Mouse (Mus musculus) lung, embryonic 15.5 days (tissue): ENCODE measurements around the gene Zswim8. TPM values are rescaled to one million over a fixed set of nuclear protein-coding genes. Genes with fewer than 3 reads are reported as not detected.

Experiments
- ATAC-seq: fragments of 200-750 bp; cut with Nextera tagmentation; 2 replicates; pipeline ENCODE4 v1.8.0; 2017; ENCODE audit warnings: moderate number of reproducible peaks, borderline replicate concordance; ENCODE audit not compliant: low FRiP score, low TSS enrichment; ENCODE audit errors: extremely low read depth
- H3K27ac ChIP-seq: fragments of 300-500 bp; sonication (generic); 2 replicates; pipeline ENCODE4 v1.5.1; 2015; ENCODE audit warnings: moderate library complexity, mild to moderate bottlenecking, inconsistent platforms
- H3K27me3 ChIP-seq: fragments of 300-500 bp; sonication (generic); 2 replicates; pipeline ENCODE4 v1.6.1; 2015; ENCODE audit warnings: inconsistent platforms
- H3K36me3 ChIP-seq: fragments of 300-500 bp; sonication (generic); 2 replicates; pipeline ENCODE4 v1.6.1; 2015; ENCODE audit warnings: inconsistent platforms
- H3K4me1 ChIP-seq: fragments of 300-500 bp; sonication (generic); 2 replicates; pipeline ENCODE4 v1.6.1; 2015; ENCODE audit warnings: inconsistent platforms
- H3K4me2 ChIP-seq: fragments of 300-500 bp; sonication (generic); 2 replicates; pipeline ENCODE4 v1.6.1; 2015; ENCODE audit warnings: inconsistent platforms, mild to moderate bottlenecking, moderate library complexity
- H3K4me3 ChIP-seq: fragments of 300-500 bp; sonication (generic); 2 replicates; pipeline ENCODE4 v1.5.1; 2015; ENCODE audit warnings: mild to moderate bottlenecking, inconsistent platforms
- H3K9ac ChIP-seq: fragments of 300-500 bp; sonication (generic); 2 replicates; pipeline ENCODE4 v1.6.1; 2015; ENCODE audit warnings: inconsistent platforms
- H3K9me3 ChIP-seq: fragments of 300-500 bp; sonication (generic); 2 replicates; pipeline ENCODE4 v1.6.1; 2016; ENCODE audit warnings: inconsistent platforms
- WGBS: fragments of 180-500 bp; shearing (Covaris S2); methylation state at CpG from one replicate; pipeline ENCODE4 v1.1.7; 2015; 5-methylcytosine and 5-hydroxymethylcytosine counted together
- polyA plus RNA-seq: library from polyadenylated mRNA; unstranded; fragments of >200 nt; fragmentation: Nextera tagmentation; extraction: Ambion mirVana; gene quantifications from 2 replicates; pipeline ENCODE4 v1.2.1, GENCODE M21; 2015

The Zswim8 gene
- polyA plus RNA-seq, 1 experiment from 2014 or later: 30.7 TPM

GRCm38 (mm10) chr14:20735892-20736390 lies 28.6 kb downstream of the Zswim8 start:
- Histone ChIP-seq H3K27me3 (no peaks in the 10 kb centered on the region), H3K4me2 (no peak overlapping the region), H3K9ac (no peak overlapping the region), H3K36me3 (peaks cover 23% of the 10 kb centered on the region), H3K9me3 (no peaks in the 10 kb centered on the region), H3K4me3 (no peak overlapping the region), H3K4me1 (peaks cover 23% of the 10 kb centered on the region), H3K27ac (no peak overlapping the region)
- 84% methylated on average over 13 of the region's 13 CpGs for WGBS
- ATAC-seq: no peak

DNA sequence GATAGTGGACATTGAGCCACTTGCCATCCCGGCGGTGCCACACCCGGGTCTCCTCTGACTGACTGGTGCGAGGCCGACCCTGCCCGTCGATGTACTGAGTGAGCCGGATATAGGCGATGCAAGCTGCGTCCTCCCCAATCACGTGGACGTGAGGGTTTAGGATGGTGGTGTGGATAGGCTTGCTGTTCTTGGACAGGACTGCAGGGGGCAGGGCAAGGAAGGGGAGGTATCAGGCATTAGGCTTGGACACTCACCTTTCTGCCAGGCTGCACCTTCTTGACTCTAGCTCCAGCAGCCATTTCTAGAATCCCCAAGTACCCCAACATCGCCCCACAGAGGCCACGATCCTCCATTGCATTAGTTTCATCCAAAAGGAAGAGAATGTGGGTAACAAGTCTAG lies 30.0 kb downstream of the Zswim8 start:
- H3K27me3 ChIP-seq: no peaks in the 10 kb centered on the region
- peaks cover 30% of the 10 kb centered on the region for H3K36me3 ChIP-seq
- no peak for ATAC-seq
- no peak overlapping the region for H3K4me2 ChIP-seq
- H3K27ac ChIP-seq: no peak overlapping the region
- no peaks in the 10 kb centered on the region for H3K9me3 ChIP-seq
- no peak overlapping the region for H3K4me3 ChIP-seq
- H3K4me1 ChIP-seq: peaks cover 23% of the 10 kb centered on the region
- 32% methylated on average over 14 of the region's 14 CpGs for WGBS
- no peak overlapping the region for H3K9ac ChIP-seq

DNA sequence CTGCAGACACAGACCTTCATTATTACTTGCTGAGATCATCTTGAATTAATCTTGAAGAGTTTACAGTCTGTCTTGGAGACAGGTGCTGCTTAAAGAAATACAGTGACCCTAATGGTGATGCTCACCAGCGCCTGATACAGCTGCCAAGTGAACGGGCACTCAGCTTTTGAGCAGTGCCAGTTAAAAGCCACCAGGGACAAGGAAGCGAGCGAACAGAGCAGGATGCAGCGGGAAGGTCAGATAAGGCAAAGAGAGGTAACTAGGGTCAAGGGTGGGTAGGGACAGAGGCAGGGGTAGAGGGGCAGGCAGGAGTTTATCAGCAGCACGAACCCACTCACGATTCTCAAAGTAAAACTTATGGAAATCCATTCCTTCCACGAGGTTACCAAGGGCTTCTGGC lies 31.2 kb downstream of the Zswim8 start:
- ATAC-seq: no peak
- Histone ChIP-seq H3K4me2 (no peak overlapping the region), H3K4me3 (no peak overlapping the region), H3K4me1 (peaks cover 13% of the 10 kb centered on the region), H3K36me3 (peaks cover 35% of the 10 kb centered on the region), H3K9ac (no peak overlapping the region), H3K27me3 (no peaks in the 10 kb centered on the region), H3K9me3 (no peaks in the 10 kb centered on the region), H3K27ac (no peak overlapping the region)
- WGBS: 81% methylated on average over 8 of the region's 8 CpGs

GRCm38 (mm10) chr14:20741301-20741700 lies 33.9 kb downstream of the Zswim8 start:
- peaks cover 35% of the 10 kb centered on the region for H3K36me3 ChIP-seq
- no peak overlapping the region for H3K4me3 ChIP-seq
- ATAC-seq: no peak
- H3K9ac ChIP-seq: no peak overlapping the region
- H3K4me2 ChIP-seq: no peak overlapping the region
- no peaks in the 10 kb centered on the region for H3K4me1 ChIP-seq
- H3K9me3 ChIP-seq: no peaks in the 10 kb centered on the region
- H3K27me3 ChIP-seq: no peaks in the 10 kb centered on the region
- 84% methylated on average over 9 of the region's 9 CpGs for WGBS
- no peak overlapping the region for H3K27ac ChIP-seq

DNA sequence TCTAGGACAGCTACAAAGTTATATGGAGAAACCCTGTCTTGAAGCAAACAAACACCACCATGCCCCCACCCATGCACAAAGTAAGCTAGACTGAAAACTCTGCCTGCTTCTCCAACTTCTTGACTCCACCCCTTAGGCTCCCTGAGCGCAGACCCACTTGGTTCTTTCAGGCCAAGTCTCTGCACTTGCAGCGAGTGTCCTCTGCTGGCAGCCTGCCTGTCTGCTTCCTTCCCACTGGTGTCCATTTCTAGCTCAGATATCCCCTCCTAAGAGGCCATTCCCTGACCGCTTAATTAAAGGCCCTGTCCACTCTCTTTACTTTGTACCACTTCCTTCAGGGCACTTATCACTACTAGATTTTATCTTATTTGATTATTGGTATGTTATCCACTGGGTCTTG lies 36.3 kb downstream of the Zswim8 start:
- ATAC-seq: no peak
- Histone ChIP-seq H3K4me1 (no peaks in the 10 kb centered on the region), H3K27ac (no peak overlapping the region), H3K27me3 (no peaks in the 10 kb centered on the region), H3K9me3 (no peaks in the 10 kb centered on the region), H3K9ac (no peak overlapping the region), H3K4me2 (no peak overlapping the region), H3K36me3 (peaks cover 32% of the 10 kb centered on the region; the same call in 1 of the 2 replicates), H3K4me3 (no peak overlapping the region)
- 58% methylated on average over 3 of the region's 3 CpGs for WGBS

GRCm38 (mm10) chr14:20746935-20747334 lies 39.6 kb downstream of the Zswim8 start:
- Histone ChIP-seq H3K36me3 (0 out of 2 replicates have a peak, but pooled peaks cover 15% of the 10 kb centered on the region), H3K27me3 (no peaks in the 10 kb centered on the region), H3K9ac (no peak overlapping the region), H3K4me3 (no peak overlapping the region), H3K27ac (no peak overlapping the region), H3K4me2 (no peak overlapping the region), H3K4me1 (no peaks in the 10 kb centered on the region), H3K9me3 (no peaks in the 10 kb centered on the region)
- WGBS: 64% methylated on average over 3 of the region's 3 CpGs
- no peak for ATAC-seq

- no peak overlapping the region for H3K4me2 ChIP-seq
- no peak overlapping the region for H3K27ac ChIP-seq
- no peaks in the 10 kb centered on the region for H3K27me3 ChIP-seq
- ATAC-seq: no peak
- no peak overlapping the region for H3K9ac ChIP-seq
- H3K4me3 ChIP-seq: no peak overlapping the region
- H3K36me3 ChIP-seq: 0 out of 2 replicates have a peak, but pooled peaks cover 11% of the 10 kb centered on the region
- no peaks in the 10 kb centered on the region for H3K4me1 ChIP-seq
- H3K9me3 ChIP-seq: no peaks in the 10 kb centered on the region
- WGBS: 63% methylated on average over 4 of the region's 4 CpGs
Measured at GRCm38 (mm10) chr14:20748388-20748787, 41.0 kb downstream of the Zswim8 start.

DNA sequence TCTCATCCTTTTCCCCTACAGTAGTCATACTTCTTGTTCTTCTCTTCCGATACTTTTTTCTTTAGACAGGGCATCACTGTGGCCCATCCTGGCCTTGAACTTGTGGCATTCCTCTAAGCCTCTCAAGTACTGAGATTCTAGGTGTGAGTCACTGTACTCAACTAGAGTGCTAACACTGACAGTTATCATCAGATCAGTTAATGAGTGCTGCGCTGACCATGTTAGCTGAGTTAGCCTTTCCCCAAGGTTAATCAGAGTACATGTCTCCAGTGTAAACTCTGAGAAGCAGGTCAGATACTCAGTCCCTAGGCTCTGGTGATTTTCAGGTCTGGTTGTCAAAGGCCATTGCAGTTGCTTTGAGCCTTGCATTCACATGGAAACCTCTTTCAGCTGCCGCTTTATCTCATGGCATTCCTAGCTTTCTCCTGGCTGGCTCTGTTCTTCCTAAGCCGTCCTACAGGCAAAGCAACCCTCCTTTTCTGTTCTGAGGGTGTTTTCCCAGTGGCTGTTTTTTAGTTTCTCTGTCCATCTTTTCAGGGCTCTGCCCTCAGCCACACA lies 42.2 kb downstream of the Zswim8 start:
- 84% methylated on average over 4 of the region's 4 CpGs for WGBS
- H3K27me3 ChIP-seq: no peaks in the 10 kb centered on the region
- H3K4me1 ChIP-seq: no peaks in the 10 kb centered on the region
- H3K4me2 ChIP-seq: no peak overlapping the region
- H3K27ac ChIP-seq: no peak overlapping the region
- no peak for ATAC-seq
- H3K9me3 ChIP-seq: no peaks in the 10 kb centered on the region
- no peak overlapping the region for H3K9ac ChIP-seq
- peaks cover 8% of the 10 kb centered on the region; the same call in 1 of the 2 replicates for H3K36me3 ChIP-seq
- H3K4me3 ChIP-seq: no peak overlapping the region

- H3K4me1 ChIP-seq: no peaks in the 10 kb centered on the region
- no peak overlapping the region for H3K9ac ChIP-seq
- H3K27ac ChIP-seq: no peak overlapping the region
- 81% methylated on average over 5 of the region's 5 CpGs for WGBS
- no peak for ATAC-seq
- no peak overlapping the region for H3K4me2 ChIP-seq
- no peaks in the 10 kb centered on the region for H3K9me3 ChIP-seq
- H3K36me3 ChIP-seq: peaks cover 14% of the 10 kb centered on the region; the same call in 1 of the 2 replicates
- H3K4me3 ChIP-seq: no peak overlapping the region
- H3K27me3 ChIP-seq: no peaks in the 10 kb centered on the region
Measured at GRCm38 (mm10) chr14:20750503-20750902, 43.2 kb downstream of the Zswim8 start.

GRCm38 (mm10) chr14:20753792-20754191 lies 46.4 kb downstream of the Zswim8 start:
- Histone ChIP-seq H3K36me3 (peaks cover 36% of the 10 kb centered on the region), H3K9ac (no peak overlapping the region), H3K27ac (no peak overlapping the region), H3K9me3 (no peaks in the 10 kb centered on the region), H3K4me3 (no peak overlapping the region), H3K4me2 (no peak overlapping the region), H3K4me1 (no peaks in the 10 kb centered on the region), H3K27me3 (no peaks in the 10 kb centered on the region)
- WGBS: 73% methylated on average over 3 of the region's 3 CpGs
- ATAC-seq: no peak

GRCm38 (mm10) chr14:20757370-20757907 lies 50.1 kb downstream of the Zswim8 start:
- Histone ChIP-seq H3K4me3 (no peak overlapping the region), H3K4me2 (no peak overlapping the region), H3K4me1 (no peaks in the 10 kb centered on the region), H3K27me3 (no peaks in the 10 kb centered on the region), H3K9ac (no peak overlapping the region), H3K27ac (no peak overlapping the region), H3K9me3 (no peaks in the 10 kb centered on the region), H3K36me3 (peaks cover 70% of the 10 kb centered on the region)
- 0 out of 2 replicates have a peak, but pooled peaks have one; percentile 27 for ATAC-seq
- WGBS: 85% methylated on average over 22 of the region's 22 CpGs

DNA sequence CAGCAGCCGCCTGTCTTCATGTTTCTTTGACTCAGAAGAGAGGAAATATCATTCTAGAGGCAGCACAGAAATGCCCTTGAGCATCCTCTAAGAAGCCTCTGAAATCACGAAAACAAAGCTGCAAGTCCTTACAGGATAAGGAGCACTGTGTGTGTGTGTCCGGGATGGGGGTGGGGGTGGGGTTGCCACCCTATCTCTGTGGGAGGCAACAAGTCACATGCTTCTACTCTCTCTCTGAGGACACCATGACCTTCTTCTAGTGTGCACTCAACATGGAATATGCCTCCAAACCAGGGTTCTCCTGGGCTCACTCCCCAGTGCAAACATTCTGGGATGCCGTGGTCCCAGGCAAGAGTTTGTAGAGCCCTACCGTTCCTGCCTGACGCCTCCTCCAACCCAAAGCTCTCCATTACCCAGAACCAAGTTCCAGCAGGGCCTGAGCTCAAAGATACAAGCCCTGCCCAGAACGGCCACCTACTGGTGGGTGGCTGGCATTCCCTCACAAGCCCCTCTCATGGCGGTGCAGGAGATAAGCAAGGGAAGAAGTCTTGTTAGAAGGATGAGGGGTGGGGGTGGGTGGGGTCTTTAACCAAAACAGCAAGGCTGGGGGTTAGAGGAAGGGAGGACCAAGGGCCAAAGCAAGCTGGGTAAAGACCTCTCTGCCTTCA lies 51.5 kb downstream of the Zswim8 start:
- H3K4me3 ChIP-seq: no peak overlapping the region
- H3K27ac ChIP-seq: no peak overlapping the region
- no peak overlapping the region for H3K9ac ChIP-seq
- WGBS: 67% methylated on average over 8 of the region's 8 CpGs
- no peak overlapping the region for H3K4me2 ChIP-seq
- peaks cover 83% of the 10 kb centered on the region for H3K36me3 ChIP-seq
- ATAC-seq: no peak
- no peaks in the 10 kb centered on the region for H3K4me1 ChIP-seq
- H3K9me3 ChIP-seq: no peaks in the 10 kb centered on the region
- no peaks in the 10 kb centered on the region for H3K27me3 ChIP-seq
